Mouse (Mus musculus) Patski (cell line): ENCODE measurements around the gene Abhd13. TPM values are rescaled to one million over a fixed set of nuclear protein-coding genes. Genes with fewer than 3 reads are reported as not detected.

Experiments
- ATAC-seq: fragments of 100-300 bp; one replicate; pipeline ENCODE4 v1.8.0; 2021
- CTCF ChIA-PET: fragments of 350-600 bp; sonication (Branson Sonifier 250); formaldehyde crosslinking; loops from one replicate; lab custom pipeline; 2022; ENCODE audit warnings: inconsistent platforms; lab: Charles Lee
- POLR2A ChIA-PET: fragments of 350-600 bp; sonication (Branson Sonifier 250); formaldehyde crosslinking; loops from one replicate; lab custom pipeline; 2022; ENCODE audit warnings: antibody characterized with exemption, inconsistent platforms; lab: Charles Lee
- DNase-seq: peaks from one replicate; pipeline ENCODE4 v3.0.0-alpha.2; 2011; ENCODE audit warnings: low read depth, low spot score
- H3K27me3 ChIP-seq: fragments of 371-371 bp; one replicate; pipeline ENCODE4 v1.5.1; 2021
- CTCF ChIP-seq: fragments of 100-300 bp; IDR thresholded peaks from one replicate; pipeline ENCODE4 v1.5.1; 2021
- in situ Hi-C: fragments of 300-500 bp; cut with MboI; formaldehyde crosslinking; loops from 3 replicates; pipeline ENCODE4 v1.11.1; 2018; ENCODE audit warnings: low pct_unique_long_range_greater_than_20kb, mixed read lengths
- polyA plus RNA-seq: library from polyadenylated mRNA; unstranded; gene quantifications from one replicate; pipeline ENCODE4 v1.2.3, GENCODE M21; 2021

The Abhd13 gene
- polyA plus RNA-seq, 1 experiment from 2014 or later = 23.0 TPM

- CTCF ChIA-PET = interaction anchor here (1.1 to 3.6 kb wide), 2 partner anchors 428 to 441 kb away, joined by 3 to 12 read pairs; no protein-coding TSS in a partner anchor
- ATAC-seq = no peak
These were observed 2.2 kb upstream of the Abhd13 start for GRCm38 (mm10) chr8:9975276-9975675.

DNA sequence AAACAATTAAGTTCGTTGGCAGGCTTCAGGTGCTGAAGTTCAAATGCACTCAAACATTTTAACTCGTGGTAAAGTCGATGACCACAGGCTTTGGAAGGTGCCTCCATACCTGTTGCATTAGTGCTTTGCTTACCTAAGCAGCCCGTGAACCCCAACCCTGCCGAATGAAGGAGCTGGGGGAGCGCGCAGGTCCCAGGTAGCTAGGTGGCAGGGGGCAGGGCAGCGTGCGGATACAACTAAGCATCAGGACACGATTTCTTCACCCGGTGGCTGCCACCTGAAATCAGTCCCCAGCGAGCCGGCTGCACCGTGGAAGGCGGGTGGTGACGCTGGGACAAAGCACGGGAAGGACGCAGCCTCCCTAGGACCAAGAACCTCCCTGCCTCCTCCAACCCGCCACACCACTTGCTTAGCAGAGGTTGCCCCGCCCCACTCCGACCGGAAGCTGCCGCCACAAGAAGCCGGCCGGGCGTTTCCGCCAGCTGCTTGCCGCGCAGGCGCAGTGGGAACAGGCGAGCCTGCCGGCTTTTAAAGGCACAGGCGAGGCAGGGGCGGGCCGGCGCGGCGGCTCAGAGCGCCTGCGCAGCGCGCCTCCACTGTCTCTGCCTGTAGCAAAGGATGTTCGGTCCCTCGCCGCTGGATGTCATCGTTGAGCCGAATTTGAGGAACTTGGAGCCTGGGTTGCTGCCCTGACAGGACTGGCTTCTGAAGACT lies 1.5 kb upstream of the Abhd13 start:
- ATAC-seq = peak; percentile 95
- H3K27me3 ChIP-seq = no peaks in the 10 kb centered on the region
- in situ Hi-C loops = loop anchor here (5.0 to 10.0 kb wide), 2 partner anchors 329 to 426 kb away; no protein-coding TSS in a partner anchor
- POLR2A ChIA-PET = no interaction called here
- DNase-seq = peak; percentile 84
- peak; percentile 97 for TF ChIP-seq CTCF
- CTCF ChIA-PET = interaction anchor here (1.1 to 3.6 kb wide), 3 partner anchors 427 to 1196 kb away, joined by 3 to 12 read pairs (median 5); no protein-coding TSS in a partner anchor

More at GRCm38 (mm10) chr8:9975276-9975675, 2.2 kb upstream of the Abhd13 start:
- POLR2A ChIA-PET = no interaction called here
- TF ChIP-seq CTCF = no peak
- H3K27me3 ChIP-seq = no peaks in the 10 kb centered on the region
- in situ Hi-C loops = loop anchor here (5.0 to 10.0 kb wide), 2 partner anchors 330 to 427 kb away; no protein-coding TSS in a partner anchor
- no peak for DNase-seq

- no peak for ATAC-seq
- in situ Hi-C loops = loop anchor here (5.0 to 10.0 kb wide), 2 partner anchors 328 to 425 kb away; no protein-coding TSS in a partner anchor
- POLR2A ChIA-PET = no interaction called here
- H3K27me3 ChIP-seq = no peaks in the 10 kb centered on the region
- CTCF ChIA-PET = interaction anchor here (0.6 to 3.6 kb wide), 5 partner anchors 38 to 1195 kb away, joined by 3 to 12 read pairs (median 3); no protein-coding TSS in a partner anchor
- TF ChIP-seq CTCF = no peak
- no peak for DNase-seq
These were observed 491 bp upstream of the Abhd13 start for GRCm38 (mm10) chr8:9977016-9977415.

DNA sequence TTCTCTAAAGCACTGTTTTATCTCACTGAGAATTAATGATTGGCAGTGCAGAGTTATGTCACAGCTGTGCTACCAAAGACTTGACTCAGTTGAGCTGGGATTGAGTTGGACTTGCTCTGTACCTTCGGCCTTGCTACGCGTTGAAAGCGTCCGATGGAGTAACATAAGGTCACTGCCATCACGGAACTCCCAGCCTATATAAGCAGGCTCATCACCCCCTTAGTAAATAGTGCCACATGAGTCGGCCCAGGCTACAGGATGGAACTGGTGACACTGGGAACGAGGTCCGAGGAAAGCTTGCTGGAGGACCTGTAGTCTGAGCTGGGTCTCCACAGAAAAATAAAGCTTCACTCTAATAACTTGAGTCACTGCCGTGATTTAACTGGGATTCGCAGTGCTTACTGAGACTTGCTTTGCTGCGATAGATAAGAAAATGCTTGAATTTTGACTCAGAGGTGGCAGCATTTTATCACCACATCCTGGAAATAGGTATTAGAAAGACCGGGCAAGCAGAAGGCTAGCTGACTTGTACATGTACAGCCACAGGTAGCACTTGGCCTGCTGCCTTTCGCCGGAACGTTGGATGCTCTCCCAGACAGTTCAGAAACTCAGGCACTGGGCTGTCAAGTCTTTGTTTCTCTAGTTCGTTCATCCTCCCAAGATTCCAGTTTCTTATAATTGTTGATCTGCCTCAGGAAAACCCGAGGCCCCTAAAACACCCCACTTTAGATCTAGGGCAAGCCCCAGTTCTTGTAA lies 1.1 kb downstream of the Abhd13 start:
- ChIA-PET POLR2A (no interaction called here), CTCF (no interaction called here)
- no peaks in the 10 kb centered on the region for H3K27me3 ChIP-seq
- no peak for TF ChIP-seq CTCF
- DNase-seq (no peak), ATAC-seq (no peak)
- in situ Hi-C loops = loop anchor here (5.0 to 10.0 kb wide), 2 partner anchors 326 to 424 kb away; no protein-coding TSS in a partner anchor

DNA sequence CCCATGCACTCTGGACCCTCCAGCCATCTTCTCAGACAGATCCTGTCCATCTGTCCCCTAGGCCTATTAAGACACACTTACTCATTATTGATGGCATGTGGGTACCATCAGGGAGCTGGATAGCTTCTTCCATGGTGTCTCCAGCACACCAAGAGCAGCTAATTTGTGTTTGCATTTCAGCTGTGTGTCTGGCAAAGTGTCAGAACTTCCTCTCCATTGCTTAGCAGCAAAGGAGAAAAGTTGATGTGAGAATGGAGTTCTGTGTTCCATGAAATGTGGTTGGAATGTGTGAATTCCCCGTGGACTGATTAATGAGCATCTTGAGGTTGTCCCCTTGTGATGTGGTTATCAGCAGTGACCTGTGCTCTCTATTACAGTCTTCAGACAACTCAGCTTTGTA lies 2.2 kb downstream of the Abhd13 start:
- ChIA-PET POLR2A (no interaction called here), CTCF (interaction anchor here (1.3 kb wide), 1 partner anchor 9 kb away, joined by 3 read pairs; no protein-coding TSS in a partner anchor)
- TF ChIP-seq CTCF = no peak
- H3K27me3 ChIP-seq = no peaks in the 10 kb centered on the region
- DNase-seq (no peak), ATAC-seq (no peak)
- in situ Hi-C loops = loop anchor here (5.0 to 10.0 kb wide), 3 partner anchors 325 to 1195 kb away; no protein-coding TSS in a partner anchor

DNA sequence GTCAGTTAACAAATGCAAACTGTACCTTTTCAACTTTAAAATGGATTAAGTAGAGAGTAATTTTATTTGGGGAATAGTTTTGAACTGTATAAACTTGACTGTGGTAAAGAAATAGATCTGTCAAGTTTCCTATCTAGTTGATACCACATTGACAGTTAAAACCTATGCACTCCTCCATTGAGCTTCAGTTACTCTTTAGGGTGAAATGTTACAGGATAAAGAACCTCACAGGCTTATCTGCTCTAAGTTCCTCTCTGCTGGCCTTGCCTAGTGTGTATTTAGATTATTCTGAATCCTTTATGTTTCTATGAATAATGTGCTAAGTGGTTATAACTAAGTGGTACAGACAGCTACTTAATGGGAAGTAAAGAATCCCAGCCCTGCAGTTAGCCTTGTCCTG lies 2.7 kb downstream of the Abhd13 start:
- ATAC-seq (no peak), DNase-seq (no peak)
- POLR2A ChIA-PET = interaction anchor here (0.9 kb wide), 1 partner anchor 17 kb away, joined by 3 read pairs; no protein-coding TSS in a partner anchor
- in situ Hi-C loops = loop anchor here (10.0 kb wide), 1 partner anchor 1195 kb away; no protein-coding TSS in a partner anchor
- TF ChIP-seq CTCF = no peak
- CTCF ChIA-PET = interaction anchor here (1.3 to 1.6 kb wide), 2 partner anchors 8 to 59 kb away, joined by 3 to 4 read pairs; no protein-coding TSS in a partner anchor
- H3K27me3 ChIP-seq = no peaks in the 10 kb centered on the region

DNA sequence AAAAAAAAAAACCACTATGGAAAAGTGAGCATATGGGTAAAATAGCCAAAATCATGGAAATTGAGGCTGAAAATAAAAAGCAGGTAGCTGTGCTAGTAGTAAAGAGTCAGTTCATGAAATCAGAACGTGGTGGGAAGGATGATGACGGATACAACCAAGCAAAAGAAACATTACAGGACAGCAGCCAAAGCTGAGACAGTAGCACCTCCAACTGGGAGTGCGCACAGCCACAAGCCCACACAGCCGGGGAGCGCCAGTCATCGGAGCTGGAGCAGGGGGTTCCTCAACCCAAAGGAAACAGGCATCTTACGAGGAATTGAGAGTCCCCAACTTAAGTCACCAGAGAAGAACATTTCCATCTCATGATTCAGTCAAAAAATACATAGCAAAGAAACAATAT lies 26.6 kb downstream of the Abhd13 start:
- ChIA-PET CTCF (no interaction called here), POLR2A (no interaction called here)
- H3K27me3 ChIP-seq = no peaks in the 10 kb centered on the region
- in situ Hi-C loops = no loop called here
- DNase-seq (no peak), ATAC-seq (no peak)
- no peak for TF ChIP-seq CTCF

DNA sequence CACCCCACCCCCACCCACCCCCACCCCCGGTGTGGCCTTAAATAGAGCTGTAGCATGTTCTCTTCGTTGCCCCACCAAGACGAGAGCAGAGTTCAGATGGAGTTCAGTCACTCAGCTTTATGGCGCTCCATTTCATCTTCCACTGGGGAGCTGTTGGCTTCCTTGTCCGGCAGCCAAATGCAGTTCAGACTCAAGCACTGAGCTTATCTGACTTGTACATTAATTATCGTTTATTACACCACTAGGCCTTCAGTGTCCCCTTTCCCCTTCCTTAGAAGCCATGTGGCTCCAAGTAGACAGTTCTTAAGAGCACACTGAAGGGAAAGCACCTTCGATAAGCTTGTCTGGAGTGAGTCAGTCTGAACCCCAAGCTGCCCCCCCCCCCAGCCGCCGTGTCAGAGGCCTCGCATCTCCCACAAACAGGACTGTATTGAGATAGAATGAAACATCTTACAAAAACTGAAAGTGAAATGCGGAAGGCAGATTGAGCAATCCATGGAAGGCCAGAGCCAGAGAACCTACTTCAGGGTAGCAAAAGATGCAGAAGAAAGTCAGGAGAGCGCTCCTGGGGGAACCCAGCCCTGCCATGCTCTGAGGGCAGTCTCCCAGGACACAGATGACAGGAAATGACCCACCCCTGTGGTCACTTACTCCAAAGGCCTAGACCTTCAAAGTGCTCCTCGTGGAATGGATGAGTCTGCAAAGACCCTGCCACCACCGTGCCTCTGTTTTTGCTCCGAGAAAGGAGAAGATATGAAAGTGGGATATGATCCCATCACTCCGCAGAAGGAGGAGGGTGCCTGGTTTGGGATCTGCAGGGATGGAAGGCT lies 28.9 kb downstream of the Abhd13 start, which contains the start of gene Tnfsf13b:
TSS of gene Tnfsf13b (plus strand) at position 312 of the 830 bp plus-strand sequence.
- DNase-seq (no peak), ATAC-seq (no peak)
- ChIA-PET CTCF (no interaction called here), POLR2A (interaction anchor here (0.6 kb wide), 1 partner anchor 19 kb away, joined by 3 read pairs; no protein-coding TSS in a partner anchor)
- no peaks in the 10 kb centered on the region for H3K27me3 ChIP-seq
- TF ChIP-seq CTCF = no peak
- in situ Hi-C loops = no loop called here

GRCm38 (mm10) chr8:10006986-10007659 lies 29.6 kb downstream of the Abhd13 start:
- POLR2A ChIA-PET = interaction anchor here (0.6 kb wide), 1 partner anchor 20 kb away, joined by 3 read pairs; no protein-coding TSS in a partner anchor
- TF ChIP-seq CTCF = no peak
- DNase-seq = no peak
- no peak for ATAC-seq
- CTCF ChIA-PET = no interaction called here
- H3K27me3 ChIP-seq = no peaks in the 10 kb centered on the region
- in situ Hi-C loops = no loop called here
